Mouse (Mus musculus): ENCODE data around the gene Gnl3l. TPM values are rescaled to one million over a fixed set of nuclear protein-coding genes. Genes with fewer than 3 reads are reported as not detected.

The Gnl3l gene
- total RNA-seq (2022) = 100 to 1,000 TPM; 174 to 229 (median 202) TPM

DNA sequence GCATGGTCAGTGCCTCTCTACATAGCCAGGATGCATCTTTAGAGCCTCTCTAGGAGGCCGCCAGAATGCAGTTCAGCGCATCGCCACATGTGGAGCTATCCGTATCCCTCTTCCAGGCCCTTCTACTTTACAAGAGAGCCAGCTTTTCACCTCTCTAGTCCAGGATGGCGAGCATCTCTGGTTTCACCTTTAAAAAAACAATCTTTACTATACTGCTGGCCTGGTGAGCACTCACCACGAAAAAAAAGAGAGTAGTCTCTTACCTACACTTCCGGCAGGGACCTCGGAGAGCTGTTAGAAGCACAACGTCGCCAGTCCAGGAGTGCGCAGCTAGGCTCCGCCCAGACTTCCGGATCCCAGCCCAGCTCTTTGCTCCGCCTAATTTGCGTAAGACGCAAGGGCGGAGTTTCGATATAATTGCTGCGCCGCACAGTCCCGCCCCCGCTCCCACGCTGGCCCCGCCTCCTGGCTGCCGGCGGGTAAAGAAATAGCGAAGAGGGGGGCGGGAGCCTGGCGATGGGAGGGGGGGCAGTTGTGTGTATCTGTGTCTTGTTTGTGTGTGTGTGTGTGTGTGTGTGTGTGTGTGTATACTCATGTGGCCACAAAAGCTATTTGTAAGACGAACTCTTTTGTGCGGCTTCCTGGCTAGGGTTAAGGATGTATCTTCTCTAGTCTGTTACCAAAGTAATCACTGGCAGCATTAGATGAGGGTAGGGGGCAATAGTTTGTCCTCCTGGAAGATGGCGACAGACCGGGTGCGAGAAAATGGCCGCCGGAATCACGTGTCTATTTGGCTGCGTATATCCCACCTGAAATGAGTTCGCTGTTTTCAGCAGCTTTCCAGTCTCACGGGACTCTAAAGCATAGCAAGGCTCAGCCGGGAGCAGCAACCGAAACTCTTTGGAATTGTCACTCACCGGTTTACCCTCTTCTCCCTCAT is at the start of gene Gnl3l:
Gene Gnl3l (minus strand): TSS at position 385 of the 940 bp plus-strand sequence.
- peak; percentile 83 to 86 for DNase-seq (ENCODE audit: low spot score in 2 of 2)

- no peak for DNase-seq (ENCODE audit: low spot score in 2 of 2)
Measured at GRCm38 (mm10) chrX:151066071-151066666, 49.0 kb upstream of the Gnl3l start.

DNA sequence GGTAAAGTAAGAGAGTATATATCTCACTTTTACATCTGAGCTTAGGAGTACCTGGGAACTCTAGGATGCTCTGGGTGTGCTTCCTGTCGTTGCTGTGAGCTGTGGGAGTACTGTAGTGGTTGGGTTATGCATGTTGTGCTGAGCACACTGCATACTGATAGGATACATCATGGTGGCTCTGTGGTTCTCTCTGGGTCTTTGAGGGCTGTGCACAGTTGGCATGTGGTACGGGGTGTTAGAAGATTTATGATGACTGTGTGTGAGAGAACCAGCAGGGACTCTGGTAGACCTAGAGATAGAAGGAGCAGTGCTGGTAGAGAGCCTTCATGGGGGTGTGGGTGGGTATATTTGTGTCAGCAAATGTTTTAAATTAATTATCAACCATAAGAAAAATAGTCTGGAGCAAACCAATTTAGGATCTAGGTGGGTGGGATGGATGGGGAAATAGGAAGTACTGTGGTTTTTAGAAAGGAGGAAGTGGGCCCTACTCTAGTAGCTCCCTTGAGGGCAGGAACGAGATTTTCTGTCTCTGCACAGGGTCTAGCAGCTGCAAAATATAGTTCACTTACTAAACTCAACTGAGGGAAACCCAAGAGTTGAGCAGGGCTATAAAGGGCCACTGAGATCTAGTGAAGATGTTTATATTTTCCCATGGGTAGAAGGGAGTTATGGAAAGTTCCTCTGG is 44.6 kb upstream of the Gnl3l start:
- DNase-seq (ENCODE audit: low spot score in 2 of 2) = no peak

GRCm38 (mm10) chrX:151059346-151059745 is 42.2 kb upstream of the Gnl3l start:
- DNase-seq (ENCODE audit: low spot score in 2 of 2) = no peak

DNA sequence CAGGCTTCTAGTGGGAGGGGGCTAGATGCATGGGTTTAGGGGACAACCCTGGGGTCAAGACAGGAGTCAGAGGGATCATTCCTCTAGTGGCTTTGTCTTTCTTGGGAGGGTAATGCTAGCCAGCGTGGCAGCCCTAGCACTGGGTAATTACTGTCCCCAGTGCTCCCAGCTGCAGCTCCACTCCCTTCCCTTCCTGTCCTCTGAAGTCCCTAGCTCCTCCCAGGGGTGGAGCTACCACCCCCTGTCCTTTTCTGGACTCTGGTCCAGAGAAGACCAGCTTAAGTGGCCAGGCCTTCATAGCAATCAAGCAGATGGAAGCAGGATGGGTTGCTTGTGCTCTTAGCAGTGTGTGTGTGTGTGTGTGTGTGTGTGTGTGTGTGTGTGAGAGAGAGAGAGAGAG is 38.4 kb upstream of the Gnl3l start:
- no peak for DNase-seq (ENCODE audit: low spot score in 2 of 2)

DNA sequence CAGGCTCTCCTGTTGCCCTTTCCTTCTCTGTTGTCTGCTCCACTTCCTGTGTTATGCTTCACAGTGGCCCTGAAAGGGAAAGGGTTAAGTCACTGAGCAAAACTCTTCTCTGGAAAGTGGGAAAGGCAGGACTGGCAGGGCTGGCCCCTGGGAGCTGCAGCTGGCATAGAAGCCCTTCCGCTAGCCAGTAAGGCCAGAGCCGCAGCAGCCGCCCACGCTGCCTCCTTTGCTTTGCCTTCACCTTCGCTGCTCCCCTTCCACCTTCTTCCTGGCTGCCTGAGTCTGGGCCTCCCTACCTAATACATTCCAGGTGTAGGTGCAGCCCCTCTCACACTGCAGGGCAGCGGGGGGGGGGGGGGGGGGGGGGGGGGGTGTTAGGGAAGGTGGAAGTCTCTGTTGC is 37.4 kb upstream of the Gnl3l start:
- no peak for DNase-seq (ENCODE audit: low spot score in 2 of 2)

- DNase-seq (ENCODE audit: low spot score in 2 of 2) = peak in 1 of 2 experiments; percentile 20
Measured at GRCm38 (mm10) chrX:151050337-151050736, 33.2 kb upstream of the Gnl3l start.

- DNase-seq (ENCODE audit: low spot score in 2 of 2) = no peak
Measured at GRCm38 (mm10) chrX:151049661-151050215, 32.6 kb upstream of the Gnl3l start.

DNA sequence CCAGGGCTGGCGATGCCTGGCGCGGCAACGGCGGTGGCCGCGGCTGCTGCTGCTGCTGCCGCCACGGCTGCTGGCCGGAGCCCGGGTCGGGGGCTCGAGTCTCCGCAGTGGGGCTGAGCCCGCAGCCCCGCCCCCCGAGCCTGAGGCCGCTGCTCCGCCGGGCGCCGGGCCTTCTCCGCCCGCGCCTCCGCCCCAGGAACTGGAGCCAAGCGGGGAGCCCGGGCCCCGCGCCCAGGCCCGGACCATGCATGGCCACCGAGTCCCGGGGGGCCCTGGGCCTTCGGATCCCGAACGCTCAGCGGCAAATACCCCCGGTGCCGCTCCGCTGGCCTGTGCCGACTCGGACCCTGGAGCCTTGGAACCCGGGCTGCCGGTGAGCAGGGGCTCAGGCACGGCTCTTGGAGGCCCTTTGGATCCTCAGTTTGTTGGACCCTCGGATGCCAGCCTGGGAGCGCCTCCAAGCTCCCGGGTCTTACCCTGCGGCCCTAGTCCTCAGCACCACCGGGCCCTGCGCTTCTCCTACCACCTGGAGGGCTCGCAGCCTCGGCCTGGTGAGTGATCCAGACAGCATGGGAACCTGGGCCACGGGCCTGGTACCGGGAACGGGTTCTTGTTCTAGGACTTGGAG is 30.4 kb upstream of the Gnl3l start:
- no peak for DNase-seq (ENCODE audit: low spot score in 2 of 2)

GRCm38 (mm10) chrX:151046777-151047430 is 29.8 kb upstream of the Gnl3l start:
- DNase-seq (ENCODE audit: low spot score in 2 of 2) = peak; percentile 53 to 70

DNA sequence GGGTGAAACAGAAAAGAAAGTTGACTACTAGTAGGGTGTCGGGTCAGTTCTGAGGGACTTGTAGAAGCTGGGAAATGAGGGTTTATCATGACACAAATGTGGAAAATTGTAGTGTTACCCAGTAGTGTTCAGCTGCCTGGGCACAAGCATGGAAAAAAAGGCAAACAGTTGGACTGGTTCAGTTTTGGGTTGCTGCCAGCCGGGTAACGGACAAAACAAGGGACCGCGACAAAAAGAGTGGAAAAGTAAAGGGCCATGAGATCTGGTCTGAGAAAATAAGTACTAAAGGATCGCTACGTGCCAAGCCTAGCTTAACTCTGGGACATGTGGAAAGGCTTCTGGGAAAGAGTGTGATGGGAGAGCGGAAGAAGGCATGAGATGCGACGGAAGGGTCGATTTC is 29.2 kb upstream of the Gnl3l start:
- DNase-seq (ENCODE audit: low spot score in 2 of 2) = no peak

DNA sequence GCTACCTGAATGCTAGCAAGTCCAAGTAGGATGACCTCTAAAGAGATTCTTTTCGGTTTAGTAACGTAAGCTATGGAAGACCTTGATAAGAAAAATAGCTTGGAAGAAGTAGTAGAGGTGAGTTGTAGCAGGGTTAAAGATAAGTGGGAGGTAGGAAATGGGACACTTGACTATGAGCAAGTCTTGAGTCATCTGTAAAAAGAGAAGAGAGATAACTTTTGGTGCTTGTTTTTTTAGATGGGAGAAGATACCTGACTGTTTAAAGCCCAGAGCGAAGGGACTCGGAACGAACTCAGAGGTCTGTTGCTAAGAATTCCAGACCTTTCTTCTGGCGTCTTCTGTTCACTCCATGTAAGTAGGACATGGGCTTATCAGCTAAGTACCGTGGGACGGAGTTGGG is 28.7 kb upstream of the Gnl3l start, which contains the start of gene Fgd1:
Gene Fgd1 (plus strand): TSS at position 301 of the 400 bp plus-strand sequence.
- no peak for DNase-seq (ENCODE audit: low spot score in 2 of 2)

- no peak for DNase-seq (ENCODE audit: low spot score in 2 of 2)
Measured at GRCm38 (mm10) chrX:151041223-151041622, 24.1 kb upstream of the Gnl3l start.

DNA sequence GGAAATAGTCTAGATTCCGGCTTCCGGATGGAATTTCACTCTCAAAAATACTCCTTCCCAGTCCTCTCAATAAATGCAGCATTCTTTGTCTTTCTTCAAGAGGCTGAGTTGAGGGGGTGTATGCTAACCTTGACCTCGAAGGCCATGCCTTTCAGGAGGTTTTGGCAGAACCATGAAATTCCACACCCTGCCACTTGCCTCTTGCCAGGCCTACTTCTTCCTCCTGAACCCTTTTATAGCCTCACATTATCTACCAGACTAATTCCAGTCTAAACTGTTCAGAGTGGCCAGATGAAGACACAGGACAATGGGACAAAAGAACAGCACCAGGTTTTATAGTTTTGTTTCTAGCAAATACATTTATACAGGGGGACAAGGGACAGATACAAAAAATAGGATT is 14.3 kb upstream of the Gnl3l start:
- DNase-seq (ENCODE audit: low spot score in 2 of 2) = no peak

GRCm38 (mm10) chrX:151018798-151019197 is 1.7 kb upstream of the Gnl3l start:
- DNase-seq (ENCODE audit: low spot score in 2 of 2) = no peak

GRCm38 (mm10) chrX:151017897-151018296 is 775 bp upstream of the Gnl3l start:
- no peak for DNase-seq (ENCODE audit: low spot score in 2 of 2)

DNA sequence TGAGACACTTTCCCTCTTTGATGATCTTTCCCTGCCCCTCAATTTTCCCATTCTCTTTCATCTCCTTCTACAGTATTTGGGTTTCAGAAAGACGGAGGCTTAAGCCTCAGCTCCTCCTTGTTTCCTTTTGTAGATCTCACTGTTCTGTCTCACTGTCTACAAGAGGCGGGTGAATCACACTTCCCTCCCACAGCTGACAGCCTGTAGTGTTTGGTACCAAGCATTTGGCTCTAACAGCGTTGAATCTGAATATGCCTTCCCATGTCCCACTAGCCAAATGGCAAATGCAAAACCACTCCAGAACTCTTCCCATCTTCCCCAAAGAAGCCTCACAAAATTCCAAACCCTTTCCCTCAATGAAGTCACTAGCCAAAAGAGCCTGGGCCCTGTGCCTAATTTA is 20.3 kb downstream of the Gnl3l start:
- peak; percentile 9 to 11 for DNase-seq (ENCODE audit: low spot score in 2 of 2)

GRCm38 (mm10) chrX:150981621-150982020 is 35.5 kb downstream of the Gnl3l start:
- DNase-seq (ENCODE audit: low spot score in 2 of 2) = no peak

DNA sequence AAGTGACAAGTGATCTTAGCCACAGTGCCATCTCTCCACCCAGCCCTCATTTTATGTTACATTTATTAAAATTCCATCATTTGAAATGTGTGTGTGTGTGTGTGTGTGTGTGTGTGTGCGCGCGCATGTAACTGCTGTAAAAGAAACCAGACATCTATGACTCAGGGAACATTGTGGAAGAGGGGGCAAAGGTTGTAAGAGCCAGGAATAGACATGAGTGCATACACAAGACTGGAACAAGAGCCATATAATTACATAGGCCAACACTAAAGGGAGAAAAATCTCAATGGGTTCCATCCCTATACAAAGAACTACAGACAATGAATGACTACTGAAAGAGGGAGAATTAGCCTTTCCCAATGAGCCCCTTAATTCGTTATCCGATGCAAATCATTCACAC is 41.7 kb downstream of the Gnl3l start:
- DNase-seq (ENCODE audit: low spot score in 2 of 2) = no peak

GRCm38 (mm10) chrX:150963027-150963426 is 54.1 kb downstream of the Gnl3l start:
- DNase-seq (ENCODE audit: low spot score in 2 of 2) = no peak

- DNase-seq (ENCODE audit: low spot score in 2 of 2) = no peak
Measured at GRCm38 (mm10) chrX:150960702-150961101, 56.4 kb downstream of the Gnl3l start.

All from layer of hippocampus, adult 8-10 months (tissue).